Mouse (Mus musculus): ENCODE results near the gene Adra2a.

- no peak for TF ChIP-seq POLR2A (IDR thresholded peaks at IDR 0.05; ENCODE audit: extremely low read depth, insufficient read depth, low read length)
- no peak for TF ChIP-seq CTCF (IDR thresholded peaks at IDR 0.05; ENCODE audit: extremely low read depth, insufficient read depth, low read length)
Measured at GRCm38 (mm10) chr19:54045931-54046683, 2.2 kb downstream of the Adra2a start.
